Mouse (Mus musculus): ENCODE results near the gene Shc2.

Gene Shc2

DNA sequence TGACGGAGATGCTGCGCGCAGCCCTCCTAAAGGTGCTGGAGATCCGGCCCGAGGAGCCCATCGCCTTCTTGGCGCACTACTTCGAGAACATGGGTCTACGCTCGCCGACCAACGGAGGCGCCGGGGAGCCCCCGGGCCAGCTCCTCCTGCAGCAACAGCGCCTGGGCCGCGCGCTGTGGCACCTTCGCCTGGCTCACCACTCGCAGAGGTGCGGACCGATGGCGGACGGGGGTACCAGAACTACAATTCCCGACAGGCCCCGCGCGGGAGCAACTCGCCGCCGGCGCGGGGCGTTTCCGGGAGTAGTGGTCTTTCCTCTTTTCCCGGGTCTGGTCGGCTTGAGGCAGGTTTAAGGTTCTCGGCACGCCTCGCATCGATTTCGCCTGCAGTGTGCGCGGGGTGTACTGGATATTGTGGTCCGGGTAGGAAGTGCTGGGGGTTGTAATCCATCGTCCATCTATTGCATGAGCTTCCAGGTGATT lies 31.9 kb upstream of the Shc2 start:
- in situ Hi-C loops (cut with MboI; ENCODE audit: low pct_unique_long_range_greater_than_20kb in 1 of 2, low sequenced_read_pairs in 2 of 2, unreplicated experiment in 1 of 2) = no loop called here

DNA sequence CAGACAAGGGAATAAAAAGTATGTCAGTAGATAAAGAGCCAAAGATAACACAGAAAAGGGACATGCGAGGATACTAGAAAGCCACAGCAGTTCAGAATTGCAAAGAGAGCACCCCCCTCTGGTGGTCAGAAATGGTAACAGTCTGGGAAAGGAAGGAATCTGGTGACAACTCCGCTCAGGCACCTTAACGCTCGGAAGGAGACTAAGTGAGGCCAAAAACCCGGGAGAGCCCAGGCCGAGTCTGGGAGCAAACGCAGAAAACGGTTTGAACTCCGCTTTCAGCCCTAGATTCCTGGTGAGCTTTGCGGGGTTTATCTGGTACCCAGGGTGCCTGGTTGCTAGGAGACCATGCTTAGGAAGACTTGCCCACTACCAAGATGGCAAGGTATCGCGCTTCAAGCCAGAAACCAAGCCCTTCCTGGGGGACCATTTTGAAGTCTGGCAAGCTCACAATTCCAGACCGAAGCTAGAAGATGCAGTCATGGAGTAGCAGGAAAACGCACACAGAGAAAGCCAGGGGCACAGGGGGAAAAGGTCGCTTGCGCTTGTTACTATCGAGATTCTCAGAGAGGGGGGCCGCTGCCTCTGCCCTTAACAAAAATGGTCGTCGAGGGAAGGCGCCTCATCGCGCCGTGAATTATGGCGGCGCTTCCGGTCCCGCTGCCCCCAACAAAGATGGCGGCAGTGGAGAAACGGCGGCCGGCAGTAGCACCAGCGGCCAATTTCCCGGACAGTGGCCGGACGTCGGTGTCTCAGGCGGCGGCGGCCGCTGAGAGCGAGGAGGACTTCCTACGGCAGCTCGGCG lies 31.3 kb upstream of the Shc2 start, which contains the start of gene Tpgs1:
Gene Tpgs1, plus strand, starts transcription at position 599 of the 805 bp plus-strand sequence.
- in situ Hi-C loops (cut with MboI; ENCODE audit: low pct_unique_long_range_greater_than_20kb in 1 of 2, low sequenced_read_pairs in 2 of 2, unreplicated experiment in 1 of 2) = no loop called here

DNA sequence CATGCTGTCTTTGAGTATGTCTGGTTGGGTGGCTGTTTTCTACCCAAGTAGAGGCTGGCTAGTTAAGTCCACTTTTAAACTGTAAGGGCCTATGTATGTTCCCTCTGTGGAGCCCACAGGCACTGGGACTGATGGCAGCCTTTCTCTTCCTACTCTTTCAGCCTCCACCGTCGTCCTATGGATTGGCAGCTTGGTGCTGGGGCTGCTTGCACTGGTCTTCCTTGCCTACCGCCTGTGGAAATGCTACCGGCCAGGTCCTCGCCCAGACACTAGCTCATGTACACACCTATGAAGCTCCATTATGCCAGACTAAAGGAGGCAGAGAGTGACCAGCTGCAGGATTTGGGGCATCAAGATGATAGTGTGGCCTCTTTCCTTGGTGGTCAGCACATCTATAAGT lies 30.4 kb upstream of the Shc2 start:
- in situ Hi-C loops (cut with MboI; ENCODE audit: low pct_unique_long_range_greater_than_20kb in 1 of 2, low sequenced_read_pairs in 2 of 2, unreplicated experiment in 1 of 2) = no loop called here

DNA sequence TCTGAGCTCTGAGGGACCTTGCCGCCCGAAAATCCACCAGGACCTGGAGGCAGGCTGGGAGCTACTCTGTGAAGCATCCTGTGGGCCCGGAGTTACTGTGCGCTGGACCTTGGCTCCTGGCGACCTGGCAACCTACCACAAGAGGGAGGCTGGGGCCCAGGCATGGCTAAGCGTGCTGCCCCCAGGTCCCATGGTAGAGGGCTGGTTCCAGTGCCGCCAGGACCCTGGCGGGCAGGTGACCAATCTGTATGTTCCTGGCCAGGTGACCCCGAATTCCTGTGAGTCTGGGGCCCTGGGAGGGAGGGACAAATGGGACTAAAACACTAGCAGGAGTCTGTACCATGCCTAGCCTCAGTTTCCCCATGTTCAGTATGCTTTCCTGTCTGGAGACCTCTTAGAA lies 28.8 kb upstream of the Shc2 start:
- in situ Hi-C loops (cut with MboI; ENCODE audit: low pct_unique_long_range_greater_than_20kb in 1 of 2, low sequenced_read_pairs in 2 of 2, unreplicated experiment in 1 of 2) = no loop called here

DNA sequence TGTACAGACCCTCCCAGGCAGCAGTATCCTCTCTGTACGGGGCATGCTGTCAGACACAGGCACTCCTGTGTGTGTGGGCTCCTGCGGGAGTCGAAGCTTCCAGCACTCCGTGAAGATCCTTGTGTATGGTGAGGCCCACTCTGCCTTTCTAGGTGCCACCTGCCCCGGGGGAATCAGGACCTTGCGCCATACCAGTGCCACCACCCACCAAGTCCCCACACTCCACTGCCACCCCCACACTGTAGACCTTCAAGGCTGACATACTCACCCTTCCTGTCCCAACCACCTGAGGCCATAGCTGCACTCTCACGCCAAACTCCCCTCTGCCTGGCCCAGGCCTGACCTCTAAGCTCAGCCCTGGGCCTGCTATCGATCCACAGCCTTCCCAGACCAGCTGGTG lies 27.3 kb upstream of the Shc2 start:
- in situ Hi-C loops (cut with MboI; ENCODE audit: low pct_unique_long_range_greater_than_20kb in 1 of 2, low sequenced_read_pairs in 2 of 2, unreplicated experiment in 1 of 2) = no loop called here

DNA sequence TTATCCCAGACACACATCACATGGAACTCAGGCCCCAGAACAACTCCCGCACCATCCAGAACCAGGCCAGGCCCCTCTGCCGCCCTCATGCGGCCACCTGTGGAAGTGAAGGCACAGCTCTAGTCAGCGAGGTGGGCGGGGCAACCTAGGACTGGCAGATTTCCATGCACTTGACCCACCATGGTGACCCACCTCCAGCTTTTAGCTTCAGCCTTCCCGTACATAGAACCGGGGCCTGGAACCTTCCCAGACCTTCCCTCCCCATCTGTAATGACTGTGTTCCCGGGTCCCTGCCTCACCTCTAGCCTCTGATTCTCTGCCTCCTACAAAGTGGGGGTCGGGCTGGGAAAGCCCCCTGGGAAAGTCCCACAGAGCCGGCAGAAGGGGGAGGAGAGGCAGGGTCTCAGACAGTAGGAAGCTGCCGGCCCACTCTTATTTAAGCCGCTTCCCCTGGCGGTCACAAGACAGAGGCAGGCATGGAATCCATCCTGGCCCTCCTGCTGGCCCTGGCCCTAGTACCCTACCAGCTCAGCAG lies 26.5 kb upstream of the Shc2 start, which contains the start of gene Madcam1:
Gene Madcam1, plus strand, starts transcription at position 429 of the 535 bp plus-strand sequence.
- in situ Hi-C loops (cut with MboI; ENCODE audit: low pct_unique_long_range_greater_than_20kb in 1 of 2, low sequenced_read_pairs in 2 of 2, unreplicated experiment in 1 of 2) = no loop called here

DNA sequence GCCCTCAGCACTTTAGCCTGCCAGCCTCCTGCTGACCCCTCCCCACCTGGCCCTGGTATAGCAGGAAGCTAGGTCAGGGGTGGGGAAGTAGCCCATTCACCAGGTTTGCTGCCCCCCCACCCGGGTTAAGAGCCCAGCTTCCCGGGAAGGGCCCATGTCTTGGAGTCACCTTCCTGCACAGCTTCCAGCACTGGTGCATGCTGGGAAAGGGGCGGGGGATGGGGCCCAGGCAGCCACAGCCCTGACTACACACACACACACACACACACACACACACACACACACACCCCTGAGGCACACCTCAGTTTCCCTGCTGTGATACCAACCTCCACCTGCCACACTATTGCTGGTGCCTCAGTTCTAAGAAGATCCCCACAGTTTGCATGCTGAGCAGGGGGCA lies 24.1 kb upstream of the Shc2 start:
- in situ Hi-C loops (cut with MboI; ENCODE audit: low pct_unique_long_range_greater_than_20kb in 1 of 2, low sequenced_read_pairs in 2 of 2, unreplicated experiment in 1 of 2) = no loop called here

DNA sequence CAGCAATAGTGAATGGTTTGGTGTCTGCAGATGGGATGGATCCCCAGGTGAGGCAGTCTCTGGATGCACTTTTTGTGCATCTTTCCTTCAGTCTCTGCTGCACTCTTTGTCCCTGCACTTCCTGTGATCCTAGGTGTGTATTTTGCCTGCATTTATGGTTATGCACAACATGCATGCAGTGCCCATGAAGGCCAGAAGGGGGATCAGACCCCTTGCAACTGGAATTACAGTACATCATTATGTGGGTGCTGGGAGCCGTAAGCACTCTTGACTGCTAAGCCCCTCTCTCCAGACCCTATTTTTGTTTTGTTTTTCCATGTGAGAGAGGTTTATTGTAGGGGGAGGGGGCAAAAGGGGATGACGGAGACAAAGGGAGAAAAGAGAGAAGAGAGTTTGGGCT lies 22.6 kb upstream of the Shc2 start:
- in situ Hi-C loops (cut with MboI; ENCODE audit: low pct_unique_long_range_greater_than_20kb in 1 of 2, low sequenced_read_pairs in 2 of 2, unreplicated experiment in 1 of 2) = no loop called here

DNA sequence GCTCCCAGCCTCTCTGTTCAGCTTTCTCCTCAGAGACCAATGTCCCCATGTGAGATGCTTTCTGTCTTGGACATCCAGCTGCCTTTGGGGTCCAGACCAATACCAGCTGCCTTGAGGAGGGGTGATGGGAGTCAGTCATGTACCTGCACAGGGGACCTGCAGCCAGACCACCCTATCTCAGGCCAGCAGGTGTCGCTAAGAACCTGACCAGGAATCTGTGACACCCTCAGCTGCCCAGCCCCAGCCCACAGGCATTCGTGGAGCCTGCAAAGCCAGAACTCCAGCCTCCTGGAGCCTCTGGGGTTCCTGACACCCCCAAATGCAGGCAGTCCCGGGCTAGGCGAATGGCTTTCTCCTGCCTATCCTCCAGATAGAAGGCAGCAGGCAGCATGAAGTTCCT lies 21.1 kb upstream of the Shc2 start:
- in situ Hi-C loops (cut with MboI; ENCODE audit: low pct_unique_long_range_greater_than_20kb in 1 of 2, low sequenced_read_pairs in 2 of 2, unreplicated experiment in 1 of 2) = no loop called here

DNA sequence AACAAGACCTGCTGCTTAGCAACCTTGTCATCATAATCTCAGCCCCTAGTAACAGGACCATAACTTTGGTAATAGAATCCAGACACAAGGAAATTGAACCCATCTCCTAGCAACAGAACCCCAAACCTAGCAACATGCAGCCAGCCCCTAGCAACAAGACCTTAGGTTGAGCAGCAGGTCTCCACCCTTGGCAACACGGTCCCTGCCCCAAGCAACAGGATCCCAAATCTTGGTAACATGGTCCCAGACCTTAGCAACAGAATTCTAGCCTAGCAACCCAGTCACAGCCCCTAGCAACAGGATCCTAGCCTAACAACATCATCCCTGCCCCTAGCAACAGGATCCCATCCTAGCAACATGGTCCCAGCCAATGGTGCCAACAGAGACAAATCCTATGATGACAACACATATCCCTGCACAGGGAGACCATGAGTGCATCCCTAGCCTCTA lies 17.3 kb upstream of the Shc2 start:
- in situ Hi-C loops (cut with MboI; ENCODE audit: low pct_unique_long_range_greater_than_20kb in 1 of 2, low sequenced_read_pairs in 2 of 2, unreplicated experiment in 1 of 2) = no loop called here

DNA sequence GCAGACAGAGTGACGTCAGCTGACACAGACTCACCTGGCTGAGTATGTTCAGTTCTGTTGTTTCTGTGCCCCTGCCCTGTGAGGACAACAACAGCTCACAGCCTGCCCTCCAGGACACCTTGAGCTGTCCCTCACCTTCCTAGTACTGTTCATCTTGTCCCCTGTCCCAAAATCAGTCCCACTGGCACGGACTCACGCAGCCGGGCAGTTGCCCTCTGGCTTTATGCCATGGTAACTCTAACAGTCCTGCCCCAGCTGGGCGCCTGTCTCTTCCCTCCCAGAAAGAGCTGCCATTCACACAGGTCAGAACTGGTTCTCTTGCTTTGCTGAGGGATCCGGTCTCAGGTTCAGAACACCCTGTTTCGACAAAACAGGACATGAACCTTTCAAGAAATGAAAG lies 15.1 kb upstream of the Shc2 start:
- in situ Hi-C loops (cut with MboI; ENCODE audit: low pct_unique_long_range_greater_than_20kb in 1 of 2, low sequenced_read_pairs in 2 of 2, unreplicated experiment in 1 of 2) = no loop called here

DNA sequence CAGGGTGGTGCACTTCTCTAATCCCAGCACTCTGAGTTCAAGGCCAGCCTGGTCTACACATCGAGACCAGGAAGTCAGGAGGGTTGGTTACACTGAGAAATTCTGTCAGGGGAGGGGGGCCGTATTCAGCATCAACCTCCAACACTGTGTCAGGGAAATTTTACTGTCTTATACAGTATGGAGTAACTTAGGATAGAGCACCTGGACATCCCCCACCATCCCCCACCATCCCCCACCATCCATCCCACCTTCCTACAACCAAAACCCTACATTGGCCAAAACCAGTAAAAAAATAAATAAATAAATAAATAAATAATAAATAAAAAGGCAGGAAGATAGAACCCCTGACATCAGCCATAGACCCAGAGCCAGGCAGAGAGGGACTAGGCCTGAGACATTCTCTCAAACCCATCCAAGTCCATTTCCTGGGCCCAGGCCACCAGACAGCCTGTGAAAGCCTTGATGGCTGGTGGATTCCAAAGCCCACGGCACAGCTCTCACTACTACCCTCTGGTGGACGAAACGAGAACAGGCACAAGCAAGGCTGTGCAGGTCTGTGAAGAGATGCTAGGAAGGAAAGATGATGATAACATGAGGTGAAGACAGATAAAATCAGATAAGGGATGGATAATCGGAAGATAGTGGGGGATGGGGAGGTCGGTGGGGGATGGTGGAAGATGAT lies 11.5 kb upstream of the Shc2 start:
- in situ Hi-C loops (cut with MboI; ENCODE audit: low pct_unique_long_range_greater_than_20kb in 1 of 2, low sequenced_read_pairs in 2 of 2, unreplicated experiment in 1 of 2) = loop anchor here in 1 of 2 experiments (5.0 kb wide), 1 partner anchor 47 kb away; no protein-coding TSS in a partner anchor

DNA sequence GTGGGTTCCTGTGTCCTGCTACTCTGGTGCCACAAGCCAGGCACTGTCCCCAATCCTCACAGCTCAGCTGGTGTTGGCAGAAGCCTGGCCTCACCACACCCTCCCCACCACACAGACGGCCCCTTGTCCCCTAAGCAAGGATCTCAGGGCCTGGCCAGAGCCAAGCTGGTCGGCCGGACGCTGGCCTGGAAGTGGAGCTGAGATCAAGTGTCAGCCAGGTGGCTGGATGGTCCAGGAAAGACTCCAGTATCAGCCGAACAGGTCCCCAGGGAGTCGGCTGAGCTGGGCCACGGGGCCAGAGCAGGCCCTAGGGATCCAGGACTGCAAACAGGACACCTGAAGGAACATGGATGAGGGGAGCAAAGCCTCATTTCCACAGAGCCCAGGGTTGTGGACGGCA lies 8.0 kb upstream of the Shc2 start, which contains the start of gene Odf3l2:
Gene Odf3l2, minus strand, starts transcription at position 28 of the 400 bp plus-strand sequence.
- in situ Hi-C loops (cut with MboI; ENCODE audit: low pct_unique_long_range_greater_than_20kb in 1 of 2, low sequenced_read_pairs in 2 of 2, unreplicated experiment in 1 of 2) = loop anchor here in 1 of 2 experiments (5.0 kb wide), 1 partner anchor 43 kb away; no protein-coding TSS in a partner anchor

DNA sequence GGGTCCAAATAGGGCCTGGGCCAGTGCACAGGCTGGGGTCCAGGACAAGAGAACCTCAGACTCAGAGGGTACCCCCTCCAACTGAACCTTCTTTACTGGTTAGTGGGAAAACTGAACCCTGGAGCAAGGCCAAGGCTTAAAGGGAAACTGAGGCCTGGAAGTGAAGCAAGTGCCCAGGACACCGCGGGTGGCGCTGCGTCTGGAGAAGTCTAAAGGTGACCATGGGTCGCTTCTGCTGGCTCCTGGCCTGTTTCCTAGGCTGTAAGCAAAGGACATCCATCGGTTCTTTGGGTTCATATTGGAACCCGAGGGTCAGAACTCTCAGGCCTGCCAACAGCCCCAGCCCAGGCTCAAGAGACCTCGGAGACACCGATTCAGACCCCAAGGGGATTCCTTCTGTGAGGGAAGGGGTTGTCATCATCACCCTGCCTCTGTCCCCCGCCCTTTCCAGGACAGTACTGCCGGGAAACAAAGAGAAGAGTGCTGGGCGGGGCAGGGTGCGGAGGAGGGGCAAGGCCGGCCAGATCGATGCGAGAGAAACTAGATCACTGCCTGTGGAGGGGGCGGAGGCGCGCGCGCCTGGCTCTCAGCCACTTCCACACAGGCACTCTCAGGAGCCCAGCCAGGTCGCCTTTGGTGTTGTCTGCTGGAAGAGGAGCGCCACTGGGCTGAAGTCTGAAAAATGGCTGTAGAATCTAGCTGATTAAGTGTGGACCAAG lies 927 bp upstream of the Shc2 start:
- in situ Hi-C loops (cut with MboI; ENCODE audit: low pct_unique_long_range_greater_than_20kb in 1 of 2, low sequenced_read_pairs in 2 of 2, unreplicated experiment in 1 of 2) = loop anchor here in 1 of 2 experiments (5.0 kb wide), 1 partner anchor 36 kb away; no protein-coding TSS in a partner anchor

DNA sequence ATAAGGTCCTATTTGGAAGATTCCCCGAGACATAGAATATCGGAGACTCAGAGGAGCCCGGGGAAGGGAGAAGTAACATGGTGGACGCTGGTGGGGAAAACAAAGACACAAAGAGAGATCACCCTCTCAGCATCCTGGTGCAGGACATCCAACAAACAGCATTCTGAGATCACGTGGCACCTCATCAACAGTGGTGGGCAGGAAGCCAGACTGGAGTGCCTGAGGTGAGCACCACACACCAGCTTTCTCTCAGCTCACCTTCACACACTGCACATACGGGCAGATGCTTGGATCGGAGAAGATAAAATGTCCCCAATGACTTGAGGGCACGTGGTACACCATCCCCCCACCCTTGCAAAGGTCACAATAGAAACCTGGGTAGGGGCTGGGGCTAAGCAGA lies 1.4 kb downstream of the Shc2 start:
- in situ Hi-C loops (cut with MboI; ENCODE audit: low pct_unique_long_range_greater_than_20kb in 1 of 2, low sequenced_read_pairs in 2 of 2, unreplicated experiment in 1 of 2) = loop anchor here in 1 of 2 experiments (5.0 kb wide), 1 partner anchor 34 kb away; no protein-coding TSS in a partner anchor

DNA sequence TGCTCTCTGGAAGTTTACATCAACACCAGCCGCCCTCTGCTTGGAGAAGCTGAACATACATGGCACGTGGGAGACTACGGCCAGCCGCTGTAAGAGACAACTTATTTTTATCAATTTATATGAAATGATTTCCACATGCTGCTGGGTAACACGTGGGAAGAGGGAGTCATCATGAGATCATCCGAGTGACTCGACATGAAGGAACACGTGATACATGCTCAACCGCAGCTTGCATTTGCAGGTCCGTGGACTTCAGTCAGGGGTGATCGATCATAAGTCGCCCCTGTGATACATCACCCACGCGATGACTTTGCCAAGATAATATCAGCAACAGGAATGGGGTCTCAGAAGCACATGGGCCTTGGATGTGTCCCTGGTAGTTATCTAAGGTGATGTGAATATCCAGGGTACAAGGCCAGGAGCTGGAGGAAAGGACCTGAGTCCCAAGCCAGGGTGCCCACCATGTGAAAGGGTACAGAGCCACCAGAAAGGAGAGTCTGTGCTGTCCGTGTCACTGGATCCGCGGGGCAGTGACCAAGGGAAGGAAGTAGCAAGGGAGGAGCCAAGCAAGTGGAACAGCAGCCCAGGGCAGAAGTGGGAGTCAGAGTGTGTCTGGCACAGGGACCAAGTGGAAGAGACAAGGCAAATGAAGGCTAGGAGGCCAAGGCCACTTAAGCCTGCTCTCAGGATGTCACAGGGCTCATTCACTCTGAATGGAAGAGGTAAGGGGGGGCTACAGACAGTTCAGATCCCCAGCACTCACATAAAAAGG lies 4.5 kb downstream of the Shc2 start:
- in situ Hi-C loops (cut with MboI; ENCODE audit: low pct_unique_long_range_greater_than_20kb in 1 of 2, low sequenced_read_pairs in 2 of 2, unreplicated experiment in 1 of 2) = no loop called here

DNA sequence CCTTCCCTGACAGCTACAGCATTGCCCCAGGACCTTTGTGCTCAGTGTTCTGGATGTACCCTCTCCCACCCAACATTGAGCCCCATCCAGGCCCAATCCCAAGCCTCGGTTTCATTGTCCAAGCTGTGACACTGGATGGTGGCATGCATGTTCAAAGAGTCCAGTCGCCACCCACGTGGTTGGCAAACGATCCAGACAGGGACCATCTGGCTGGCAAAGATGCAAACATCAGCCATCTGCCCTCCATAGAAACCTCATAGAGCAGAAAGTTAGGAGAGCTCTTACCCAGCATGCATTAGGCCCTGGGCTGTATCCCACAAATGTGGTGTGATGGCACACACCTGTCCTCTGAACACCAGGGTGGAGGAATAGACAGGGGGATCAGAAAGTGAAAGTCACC lies 6.3 kb downstream of the Shc2 start:
- in situ Hi-C loops (cut with MboI; ENCODE audit: low pct_unique_long_range_greater_than_20kb in 1 of 2, low sequenced_read_pairs in 2 of 2, unreplicated experiment in 1 of 2) = no loop called here

DNA sequence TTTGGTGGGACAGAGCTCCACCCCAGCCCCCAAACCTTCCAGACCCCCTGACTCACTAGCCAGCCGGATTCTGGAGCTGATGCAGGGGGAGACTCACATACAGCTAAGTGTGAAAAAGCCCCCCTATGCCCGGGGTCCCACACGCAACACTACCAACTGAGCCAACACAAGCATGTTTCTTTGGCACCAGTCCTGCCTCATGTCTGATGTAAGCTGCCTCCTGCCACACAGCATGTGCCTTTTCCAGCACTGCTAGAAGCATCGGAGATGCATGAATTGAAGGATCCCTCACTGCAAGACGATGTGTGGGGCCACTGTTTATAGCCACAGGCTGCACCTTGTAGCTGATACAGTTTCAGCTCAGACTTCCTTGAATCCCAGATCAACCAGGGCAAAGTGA lies 9.3 kb downstream of the Shc2 start:
- in situ Hi-C loops (cut with MboI; ENCODE audit: low pct_unique_long_range_greater_than_20kb in 1 of 2, low sequenced_read_pairs in 2 of 2, unreplicated experiment in 1 of 2) = no loop called here
